Mouse (Mus musculus) retina, postnatal 7 days (tissue): ENCODE data around the gene Pbxip1.

Experiments
- DNase-seq: peaks from one replicate; pipeline ENCODE4 v3.0.0-alpha.2; 2012; ENCODE audit warnings: low read depth, low spot score

Pbxip1 gene

GRCm38 (mm10) chr3:89436176-89437113 lies at the start of gene Pbxip1:
Pbxip1 (plus strand) TSS chr3:89436706.
- DNase-seq, result no peak

DNA sequence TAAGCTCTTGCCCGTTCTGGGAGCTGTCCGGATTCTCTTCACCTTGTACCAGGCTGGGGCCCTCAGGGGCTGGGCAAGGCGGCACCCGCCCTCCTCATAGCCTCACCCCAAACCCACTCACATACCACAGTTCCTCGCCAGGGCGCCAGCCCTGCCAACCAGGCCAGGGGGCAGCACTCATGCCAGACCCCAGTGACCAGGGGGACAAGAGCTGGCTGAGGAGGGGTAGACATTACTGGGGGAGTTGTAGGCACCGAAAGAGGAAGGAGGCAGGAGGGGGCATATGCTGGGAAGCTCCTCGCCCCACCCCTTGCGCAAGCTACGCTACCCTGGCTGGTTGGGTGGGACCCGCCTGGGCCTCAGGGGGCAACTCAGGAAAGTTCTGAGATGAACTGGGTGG lies 48.9 kb upstream of the Pbxip1 start:
- DNase-seq, result no peak

GRCm38 (mm10) chr3:89388134-89388881 lies 48.2 kb upstream of the Pbxip1 start:
- no peak for DNase-seq

- no peak for DNase-seq
Measured at GRCm38 (mm10) chr3:89388901-89389740, 47.4 kb upstream of the Pbxip1 start.

DNA sequence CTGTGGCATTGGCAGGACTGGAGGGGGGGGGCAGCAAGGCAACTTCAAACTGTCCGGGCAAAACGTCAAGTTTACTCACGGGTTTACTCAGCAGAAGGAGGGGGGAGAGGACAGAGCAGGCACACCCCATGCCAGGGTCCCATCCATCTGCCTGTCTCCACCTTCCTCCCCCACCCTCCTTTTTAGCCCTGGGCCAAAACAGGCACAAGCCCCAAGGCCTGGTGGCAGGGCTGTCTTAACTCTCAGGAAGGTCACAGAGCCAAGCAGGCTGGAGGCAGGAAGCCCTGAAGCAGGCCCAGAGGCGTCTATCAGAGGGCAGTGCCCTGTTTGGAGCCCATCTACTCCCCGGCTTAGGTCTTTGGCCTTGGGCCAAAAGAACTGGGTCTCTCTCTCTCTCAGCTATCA lies 46.4 kb upstream of the Pbxip1 start:
- no peak for DNase-seq

DNA sequence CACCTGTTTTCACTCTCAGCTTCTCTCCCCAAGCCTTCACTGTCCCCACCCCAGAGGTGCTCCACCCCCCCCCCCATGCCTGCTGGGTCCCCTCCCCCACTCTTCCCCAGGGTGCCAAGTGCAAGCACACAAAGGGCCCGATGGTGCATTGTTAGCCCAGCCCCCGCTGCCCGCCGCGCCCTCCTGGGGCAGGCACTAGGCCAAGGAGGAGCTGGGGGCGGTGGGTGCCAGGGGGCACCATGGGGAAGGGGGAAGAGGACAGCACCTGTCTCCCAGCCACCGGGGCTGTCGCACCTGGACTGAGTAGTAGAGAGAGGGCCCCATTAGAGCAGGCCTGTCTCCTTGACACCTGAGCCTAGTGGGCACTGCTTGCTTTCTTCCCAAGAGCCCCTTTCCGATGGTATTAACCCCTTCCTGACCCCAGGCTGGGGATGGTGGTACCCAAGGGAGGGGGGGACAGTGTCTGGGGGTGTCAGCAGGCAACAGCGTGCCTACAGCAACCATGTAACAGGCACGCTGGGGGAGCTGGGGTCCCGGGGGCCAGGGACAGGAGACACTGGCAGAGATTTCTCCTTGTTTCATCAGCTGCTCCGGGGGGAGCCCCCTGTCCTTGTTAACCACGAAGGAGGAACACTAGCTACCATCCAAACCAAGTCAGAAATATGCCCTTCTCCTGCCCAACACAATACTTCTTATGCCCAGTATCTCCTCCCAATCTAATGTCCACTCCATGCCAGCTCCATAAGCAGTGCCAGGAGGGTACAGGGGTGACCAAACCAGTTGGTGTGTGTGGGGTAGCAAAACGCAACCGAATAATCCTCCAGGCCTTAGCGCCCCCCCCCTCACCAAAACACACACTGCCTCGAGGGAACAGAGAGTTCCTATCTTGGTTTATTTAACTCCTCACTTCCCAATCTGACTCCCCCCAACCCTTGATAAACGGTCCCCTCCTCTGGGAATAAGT lies 45.5 kb upstream of the Pbxip1 start:
- DNase-seq, result no peak

DNA sequence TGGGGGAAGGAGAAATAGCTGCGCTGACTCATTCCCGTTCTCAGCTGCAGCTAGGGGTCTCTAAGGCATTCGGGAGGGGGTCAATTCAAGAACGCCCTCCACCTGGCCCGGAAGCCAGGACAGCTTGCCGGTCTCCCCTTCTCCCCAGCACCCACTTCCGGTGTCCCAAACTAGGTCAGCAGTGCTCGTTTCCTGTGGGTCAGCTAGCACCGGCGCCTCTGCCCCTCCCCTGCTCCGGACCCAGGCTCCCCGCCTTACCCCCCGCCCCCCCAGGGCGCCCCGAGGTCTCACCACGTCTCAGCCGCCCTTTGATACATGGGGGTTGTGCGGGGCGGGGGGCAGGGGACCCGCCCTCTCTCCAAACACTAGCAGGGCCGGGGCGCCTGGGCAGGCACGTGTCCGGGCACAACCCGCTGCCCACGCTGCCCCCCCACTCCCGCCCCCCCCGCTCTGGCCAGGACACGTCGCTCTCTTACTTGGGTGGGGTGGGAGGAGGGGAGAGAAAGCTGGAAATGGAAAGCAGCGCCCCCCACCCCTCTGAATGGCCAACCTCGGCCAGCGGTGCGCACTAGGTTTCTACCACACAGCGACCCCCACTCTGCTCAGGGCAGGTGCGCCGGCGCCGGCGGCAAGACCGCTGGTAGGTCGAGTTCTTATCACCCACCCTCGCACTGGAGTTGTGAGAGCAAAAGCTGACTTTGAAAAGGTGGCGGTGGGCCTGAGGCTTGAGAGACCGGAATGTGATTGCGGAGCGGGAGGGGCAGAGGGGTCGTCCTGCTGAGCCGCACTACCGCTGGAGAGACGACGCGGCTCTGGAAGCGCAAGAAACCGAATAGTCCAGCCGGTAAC lies 44.6 kb upstream of the Pbxip1 start:
- peak; percentile 53 for DNase-seq

- no peak for DNase-seq
Measured at GRCm38 (mm10) chr3:89392871-89393311, 43.6 kb upstream of the Pbxip1 start.

DNA sequence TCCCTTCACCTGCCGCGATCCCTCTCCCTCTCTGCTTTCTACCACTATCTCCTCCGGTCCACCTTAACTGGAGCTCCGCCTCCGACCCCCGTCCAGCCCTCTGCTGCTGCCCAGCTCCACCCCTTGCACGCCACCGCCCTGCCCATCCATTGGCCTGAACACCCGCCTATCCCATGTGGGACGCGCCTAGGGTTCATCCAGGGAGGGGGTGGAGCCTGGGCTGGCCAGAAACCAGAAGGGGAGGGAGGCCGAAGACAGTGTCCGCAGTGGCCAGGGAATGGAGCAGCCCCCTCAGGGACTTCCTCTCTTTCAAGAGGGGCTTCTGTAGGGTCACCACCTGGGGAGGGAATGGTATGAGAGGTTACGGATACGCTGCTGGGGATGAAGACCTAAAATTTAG lies 42.9 kb upstream of the Pbxip1 start:
- peak; percentile 94 for DNase-seq

GRCm38 (mm10) chr3:89394006-89394893 lies 42.3 kb upstream of the Pbxip1 start, which contains the start of gene Zbtb7b:
Zbtb7b (minus strand) TSS chr3:89394776.
- DNase-seq, result peak; percentile 68

- DNase-seq, result peak; percentile 79
Measured at GRCm38 (mm10) chr3:89394894-89395256, 41.6 kb upstream of the Pbxip1 start.

DNA sequence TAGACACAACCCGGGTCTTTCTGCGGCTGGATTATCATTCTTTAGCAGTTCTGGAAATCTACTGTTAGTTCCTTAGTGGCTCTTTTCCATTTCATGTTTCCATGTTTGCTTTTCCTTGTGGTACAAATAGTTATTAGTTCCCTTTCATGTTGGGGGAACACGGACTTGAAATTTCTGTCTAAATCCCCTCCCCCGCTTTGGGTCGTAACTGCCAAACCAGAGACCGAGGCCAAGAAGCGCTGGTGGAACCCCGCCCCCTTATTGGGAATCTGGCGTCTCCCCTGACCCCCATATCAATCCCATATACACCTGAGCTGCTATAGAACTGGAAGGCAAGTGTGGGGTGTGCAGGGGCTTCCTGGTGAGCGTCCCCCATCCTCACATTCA lies 41.1 kb upstream of the Pbxip1 start:
- no peak for DNase-seq

DNA sequence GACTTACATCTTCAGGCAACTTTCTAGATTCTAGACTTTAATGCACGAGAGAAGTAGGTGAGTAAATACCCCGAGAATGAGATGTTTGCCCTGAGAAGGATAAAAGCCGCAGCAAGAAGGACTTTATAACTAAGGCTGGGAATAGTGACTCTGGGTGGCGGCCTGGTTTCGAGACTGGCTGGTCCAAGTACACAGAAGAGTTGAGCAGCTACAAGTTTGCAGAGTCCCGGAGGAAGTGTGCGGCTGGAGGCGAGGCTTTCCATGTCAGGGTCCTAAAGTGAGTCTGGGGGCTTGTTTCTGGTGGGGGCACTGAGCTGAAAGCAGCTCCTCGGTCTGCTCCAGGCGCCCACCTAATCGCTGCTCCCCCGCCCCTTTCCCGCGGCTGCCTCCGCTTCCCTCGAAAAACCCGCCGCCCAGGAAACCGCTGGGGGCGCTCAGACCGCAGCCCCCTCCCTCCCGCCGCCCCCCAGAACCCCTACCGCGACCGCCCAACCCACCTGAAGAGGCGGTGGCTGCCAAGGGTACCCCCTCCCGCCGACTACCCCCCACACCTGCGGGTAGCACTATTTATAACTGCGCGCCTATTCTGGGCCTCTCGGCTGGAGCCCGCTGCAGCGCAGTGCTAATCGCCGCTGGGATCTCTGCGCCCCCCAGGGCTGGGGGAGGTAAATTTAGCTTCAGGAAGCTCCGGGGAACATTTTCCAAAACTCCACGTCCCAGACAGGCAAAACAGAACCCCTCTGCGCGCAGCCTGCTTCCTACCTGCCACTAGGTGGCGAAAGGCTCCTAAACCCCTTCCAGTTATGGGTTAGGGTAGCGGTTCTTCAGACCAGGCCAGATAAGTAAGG lies 40.5 kb upstream of the Pbxip1 start:
- no peak for DNase-seq

DNA sequence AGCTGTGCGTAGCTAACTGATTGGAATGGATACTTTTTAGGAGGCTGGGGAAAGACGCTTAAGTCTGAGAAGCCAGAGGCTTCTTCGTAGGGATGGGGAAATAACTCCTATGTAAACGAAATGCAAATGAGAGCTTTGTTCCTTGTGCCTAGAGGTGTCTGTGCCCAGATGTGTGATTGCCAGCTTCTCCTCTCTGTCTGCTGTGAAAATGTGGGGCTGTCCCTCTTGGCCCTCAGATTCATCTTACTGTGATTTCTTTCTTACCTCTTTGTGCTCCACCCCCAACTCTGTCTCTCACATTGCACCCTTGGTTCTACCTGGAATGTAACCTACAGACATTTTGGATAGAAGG lies 39.9 kb upstream of the Pbxip1 start:
- no peak for DNase-seq

- DNase-seq, result no peak
Measured at GRCm38 (mm10) chr3:89401329-89401728, 35.2 kb upstream of the Pbxip1 start.

DNA sequence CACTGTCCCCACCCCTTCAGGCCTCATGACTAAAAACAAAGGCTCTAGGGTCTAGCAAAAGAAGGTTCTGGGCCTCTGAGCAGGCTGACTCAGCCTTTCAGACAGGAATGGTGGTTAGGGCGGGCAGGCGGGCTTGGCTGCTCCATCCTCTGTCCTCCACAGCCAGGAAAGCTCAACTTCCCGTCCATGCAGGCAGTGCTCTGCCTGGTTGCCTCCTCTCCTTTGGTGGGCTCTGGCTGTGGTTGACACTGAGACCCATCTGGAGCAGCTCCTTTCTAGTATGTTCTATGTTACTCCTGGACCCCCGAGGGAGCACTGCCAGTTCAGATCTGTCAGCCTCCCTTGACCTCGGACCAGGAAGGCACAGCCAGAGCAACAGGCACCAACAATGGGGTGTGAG lies 33.8 kb upstream of the Pbxip1 start, which contains the start of gene Lenep:
TSS of gene Lenep (minus strand) at position 101 of the 400 bp plus-strand sequence.
- no peak for DNase-seq

- DNase-seq, result no peak
Measured at GRCm38 (mm10) chr3:89406887-89407286, 29.6 kb upstream of the Pbxip1 start.

DNA sequence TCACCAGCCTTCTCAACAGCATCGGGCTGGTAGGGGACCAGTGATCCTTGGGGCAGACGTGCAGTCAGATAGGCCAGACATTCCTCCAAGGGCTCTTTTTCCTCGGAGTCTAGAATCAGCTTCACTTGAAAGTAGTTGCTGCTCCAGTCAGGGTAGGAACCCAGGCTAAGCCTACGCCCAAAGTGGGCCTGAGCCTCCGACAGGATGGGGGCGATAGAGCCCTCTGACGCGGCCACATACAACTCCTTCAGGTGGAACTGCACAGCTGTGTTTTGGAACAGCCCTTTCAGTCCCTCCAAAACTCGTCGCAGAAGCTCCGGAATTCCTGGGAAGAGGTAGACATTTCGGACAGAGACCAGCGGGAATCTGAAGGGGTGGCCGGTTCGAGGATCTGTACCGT lies 28.1 kb upstream of the Pbxip1 start:
- DNase-seq, result no peak
